Mouse (Mus musculus) hindbrain, embryonic 15.5 days (tissue): ENCODE measurements around the gene Mus81. TPM values are rescaled to one million over a fixed set of nuclear protein-coding genes. Genes with fewer than 3 reads are reported as not detected.
"Not testable (repeated sequence)": the region's sequence is repeated elsewhere in the genome, so short reads cannot be mapped to it uniquely, and the experiment has no call there.

Source experiments
- ATAC-seq: fragments of 200-750 bp; cut with Nextera tagmentation; 2 replicates; pipeline ENCODE4 v1.8.0; 2017; ENCODE audit warnings: low read depth, moderate number of reproducible peaks, moderate TSS enrichment; ENCODE audit not compliant: low FRiP score
- H3K27ac ChIP-seq: fragments of 300-500 bp; sonication (generic); replicated peaks from 2 replicates; pipeline ENCODE4 v1.5.1; 2015; ENCODE audit warnings: mild to moderate bottlenecking, inconsistent platforms
- H3K27me3 ChIP-seq: fragments of 300-500 bp; sonication (generic); 2 replicates; pipeline ENCODE4 v1.6.1; 2015; ENCODE audit warnings: control low read depth, inconsistent platforms
- H3K36me3 ChIP-seq: fragments of 300-500 bp; sonication (generic); 2 replicates; pipeline ENCODE4 v1.6.1; 2015; ENCODE audit warnings: control low read depth, inconsistent platforms
- H3K4me1 ChIP-seq: fragments of 300-500 bp; sonication (generic); replicated peaks from 2 replicates; pipeline ENCODE4 v1.6.1; 2015; ENCODE audit warnings: control low read depth, inconsistent platforms
- H3K4me2 ChIP-seq: fragments of 300-500 bp; sonication (generic); 2 replicates; pipeline ENCODE4 v1.6.1; 2015; ENCODE audit warnings: moderate library complexity, mild to moderate bottlenecking, inconsistent platforms
- H3K4me3 ChIP-seq: fragments of 300-500 bp; sonication (generic); 2 replicates; pipeline ENCODE4 v1.5.1; 2015; ENCODE audit warnings: mild to moderate bottlenecking, inconsistent platforms
- H3K9ac ChIP-seq: fragments of 300-500 bp; sonication (generic); 2 replicates; pipeline ENCODE4 v1.6.1; 2015; ENCODE audit warnings: inconsistent platforms
- H3K9me3 ChIP-seq: fragments of 300-500 bp; sonication (generic); 2 replicates; pipeline ENCODE4 v1.6.1; 2016; ENCODE audit warnings: control low read depth, inconsistent platforms
- WGBS: fragments of 180-500 bp; shearing (Covaris S2); methylation state at CpG from one replicate; pipeline ENCODE4 v1.1.7; 2015; 5-methylcytosine and 5-hydroxymethylcytosine counted together
- polyA plus RNA-seq: library from polyadenylated mRNA; unstranded; fragments of >200 nt; fragmentation: Nextera tagmentation; extraction: Ambion mirVana; gene quantifications from 2 replicates; pipeline ENCODE4 v1.2.1, GENCODE M21; 2015

Mus81 gene
- polyA plus RNA-seq, 1 experiment from 2014 or later = 49.2 TPM

DNA sequence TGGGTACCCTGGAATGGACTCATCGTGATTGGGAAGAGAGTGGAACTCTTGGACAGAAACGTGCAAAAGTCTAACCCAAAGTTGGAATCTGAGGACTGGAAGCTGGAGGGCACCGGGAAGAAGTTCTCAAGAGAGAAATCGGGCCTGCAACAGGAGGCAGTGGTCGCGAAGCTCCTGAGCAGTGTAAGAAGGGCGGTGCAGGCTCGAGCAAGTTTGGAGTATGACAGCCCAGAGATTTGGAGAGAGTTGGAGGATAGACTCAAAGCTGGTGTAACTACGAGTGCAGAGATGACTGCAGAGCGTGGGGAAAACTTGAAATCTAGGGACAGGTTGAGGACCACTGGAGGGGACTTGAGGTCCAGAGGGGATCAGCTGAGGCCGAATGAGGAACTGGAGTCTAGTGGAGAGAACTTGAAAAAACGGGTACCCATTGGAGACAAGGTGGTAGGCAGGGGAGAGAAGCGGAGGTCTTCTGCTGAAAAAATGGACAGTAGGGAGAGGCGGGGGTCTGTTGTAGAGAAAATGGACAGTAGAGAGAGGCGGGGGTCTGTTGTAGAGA is 23.0 kb upstream of the Mus81 start:
- peak overlapping the region; percentile 87 for H3K4me2 ChIP-seq
- H3K4me3 ChIP-seq = peak overlapping the region; percentile 46
- H3K36me3 ChIP-seq = no peaks in the 10 kb centered on the region
- peak overlapping the region; percentile 45 for H3K9ac ChIP-seq
- H3K4me1 ChIP-seq = peaks cover 30% of the 10 kb centered on the region
- H3K27ac ChIP-seq = peak overlapping the region; percentile 77
- H3K27me3 ChIP-seq = no peaks in the 10 kb centered on the region
- H3K9me3 ChIP-seq = no peaks in the 10 kb centered on the region
- no peak for ATAC-seq
- 53% methylated on average over 15 of the region's 15 CpGs for WGBS

DNA sequence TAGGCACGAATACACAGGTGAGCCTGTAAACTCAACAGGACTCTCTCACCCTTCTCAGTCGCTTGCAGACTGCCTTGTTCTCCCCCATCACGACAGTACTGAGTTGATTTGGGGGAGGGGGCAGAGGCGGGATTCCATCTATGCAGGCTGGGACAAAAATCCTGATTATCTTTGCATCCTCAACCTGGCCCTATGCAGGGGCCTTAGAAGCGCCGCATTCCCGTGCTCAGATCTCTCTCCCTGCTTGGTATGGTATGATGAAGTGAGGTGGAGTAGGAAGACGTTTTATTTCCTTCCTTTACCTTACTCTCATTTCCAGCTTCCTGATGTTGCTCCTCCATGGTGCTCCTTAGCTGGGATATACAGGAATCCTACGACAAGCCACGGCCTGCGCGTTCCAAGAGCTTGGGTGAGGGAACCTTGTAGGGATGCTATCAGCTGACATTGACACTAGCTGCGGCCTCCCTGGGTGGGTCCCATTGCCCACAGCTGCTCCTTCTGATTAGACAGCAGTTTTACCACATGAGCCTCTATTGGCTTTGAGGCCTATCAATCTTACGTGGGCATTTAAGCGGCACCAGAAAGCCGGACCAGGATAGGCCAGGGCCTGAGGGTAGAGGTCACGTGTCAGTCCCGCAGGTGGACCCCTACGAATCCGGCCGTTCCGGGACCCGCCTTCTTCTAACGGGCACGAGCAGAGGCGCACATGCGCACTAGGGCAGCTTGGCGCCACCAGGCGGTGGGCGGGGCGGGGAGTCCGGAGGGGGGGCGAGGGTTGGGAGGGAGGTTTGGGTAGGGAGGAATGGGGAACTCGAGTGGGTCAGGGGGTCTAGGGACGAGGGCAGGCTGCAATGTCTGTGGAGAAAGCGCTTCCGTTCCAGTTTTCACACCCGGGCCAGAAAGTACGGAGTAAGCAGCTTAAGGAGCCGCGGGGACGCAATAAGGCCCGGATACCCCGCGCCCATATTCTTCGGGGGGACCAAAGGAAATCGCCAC is 22.1 kb upstream of the Mus81 start, which contains the start of gene Snx32:
Snx32 (minus strand) TSS at position 508 of the 996 bp plus-strand sequence.
- 2% methylated on average over 46 of the region's 47 CpGs for WGBS
- peak within 1 kb of the TSS; percentile 87 for H3K4me2 ChIP-seq

DNA sequence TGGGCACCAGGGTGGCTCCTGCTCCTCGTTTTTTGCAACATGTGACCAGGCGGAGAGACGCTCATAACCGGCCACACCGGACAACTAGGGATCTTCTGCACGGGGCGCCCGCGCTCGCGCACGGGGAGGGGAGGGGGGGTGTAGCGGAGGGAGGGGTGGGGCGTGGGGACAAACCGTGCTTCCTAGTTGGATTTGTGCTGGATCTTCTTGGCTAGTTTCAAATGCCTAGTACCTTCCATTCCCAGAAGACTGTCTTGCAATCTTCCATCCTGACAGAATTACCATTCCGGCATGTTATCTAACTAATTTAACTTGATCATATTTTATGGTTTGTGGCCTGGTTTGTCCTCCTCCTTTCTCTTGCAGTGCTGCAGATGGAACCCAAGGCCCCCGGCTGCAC is 15.5 kb upstream of the Mus81 start, which contains the start of gene 1700020D05Rik:
1700020D05Rik (minus strand) TSS at position 101 of the 400 bp plus-strand sequence.
- H3K4me2 ChIP-seq = no peak within 1 kb of the TSS
- ATAC-seq = no peak
- no peaks in the 10 kb centered on the region for H3K27me3 ChIP-seq
- peaks cover 5% of the 10 kb centered on the region; the same call in 1 of the 2 replicates for H3K36me3 ChIP-seq
- no peaks in the 10 kb centered on the region for H3K9me3 ChIP-seq
- no peaks in the 10 kb centered on the region; the same call in 1 of the 2 replicates for H3K4me1 ChIP-seq
- WGBS = 54% methylated on average over 17 of the region's 17 CpGs
- H3K9ac ChIP-seq = no peak within 1 kb of the TSS
- no peak within 1 kb of the TSS for H3K27ac ChIP-seq
- no peak within 1 kb of the TSS for H3K4me3 ChIP-seq

More for the DNA sequence above, 22.1 kb upstream of the Mus81 start, which contains the start of gene Snx32:
- Histone ChIP-seq H3K9me3 (no peaks in the 10 kb centered on the region), H3K4me3 (peak within 1 kb of the TSS; percentile 46), H3K27ac (peak within 1 kb of the TSS; percentile 77), H3K36me3 (no peaks in the 10 kb centered on the region), H3K9ac (peak within 1 kb of the TSS; percentile 68), H3K4me1 (peaks cover 30% of the 10 kb centered on the region), H3K27me3 (no peaks in the 10 kb centered on the region)
- ATAC-seq = peak; percentile 100

DNA sequence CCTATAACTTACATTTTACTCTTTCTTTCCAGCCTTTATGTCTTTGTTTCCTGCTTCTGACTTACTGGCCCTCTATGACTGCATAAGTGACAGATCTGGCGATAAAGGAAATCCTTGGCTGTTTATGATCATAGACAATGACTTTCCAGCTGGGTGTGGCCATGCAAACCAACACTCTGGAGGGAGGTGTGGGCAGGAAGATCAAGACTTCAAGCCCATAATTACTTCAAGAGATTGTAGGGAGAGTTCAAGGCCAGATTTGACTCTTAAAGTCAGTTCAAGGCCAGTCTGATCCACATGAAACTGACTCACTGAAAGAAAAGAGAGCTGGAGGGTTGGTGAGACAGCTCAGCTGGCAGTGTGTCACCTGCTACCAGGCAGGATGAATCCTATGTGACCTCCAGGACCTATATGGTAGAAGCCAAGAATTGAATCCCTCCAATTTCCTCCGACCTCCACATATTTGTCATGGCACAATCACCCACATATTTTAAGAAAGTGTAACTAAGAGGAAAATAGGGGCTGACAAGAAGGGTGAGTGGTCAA is 12.2 kb upstream of the Mus81 start:
- H3K27ac ChIP-seq = no peak overlapping the region
- no peaks in the 10 kb centered on the region for H3K4me1 ChIP-seq
- H3K36me3 ChIP-seq = peaks cover 29% of the 10 kb centered on the region
- H3K4me2 ChIP-seq = no peak overlapping the region
- no peak overlapping the region for H3K4me3 ChIP-seq
- 96% methylated on average over 2 of the region's 2 CpGs for WGBS
- H3K27me3 ChIP-seq = no peaks in the 10 kb centered on the region
- no peak overlapping the region for H3K9ac ChIP-seq
- no peaks in the 10 kb centered on the region for H3K9me3 ChIP-seq
- no peak for ATAC-seq

DNA sequence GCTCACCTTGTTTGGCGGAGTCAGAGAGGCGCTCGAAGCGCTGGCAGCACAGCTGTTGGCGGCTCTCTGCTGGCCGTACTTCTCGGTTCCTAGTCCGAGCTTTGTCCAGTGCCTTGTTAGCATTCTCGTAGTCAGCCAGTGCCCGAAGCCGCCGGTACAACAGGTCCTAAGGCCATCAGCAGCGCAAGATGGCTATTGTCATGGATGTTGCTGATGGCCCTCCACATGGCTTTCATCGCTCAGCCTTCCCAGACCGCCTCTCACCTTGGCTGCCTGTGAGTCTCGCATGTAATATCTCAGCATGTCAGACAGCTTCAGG is 7.8 kb upstream of the Mus81 start:
- Histone ChIP-seq H3K9ac (no peak overlapping the region), H3K4me2 (no peak overlapping the region), H3K4me3 (no peak overlapping the region), H3K4me1 (peaks cover 17% of the 10 kb centered on the region), H3K27me3 (no peaks in the 10 kb centered on the region), H3K36me3 (peaks cover 51% of the 10 kb centered on the region), H3K27ac (no peak overlapping the region), H3K9me3 (no peaks in the 10 kb centered on the region)
- ATAC-seq = no peak
- WGBS = 87% methylated on average over 16 of the region's 16 CpGs

DNA sequence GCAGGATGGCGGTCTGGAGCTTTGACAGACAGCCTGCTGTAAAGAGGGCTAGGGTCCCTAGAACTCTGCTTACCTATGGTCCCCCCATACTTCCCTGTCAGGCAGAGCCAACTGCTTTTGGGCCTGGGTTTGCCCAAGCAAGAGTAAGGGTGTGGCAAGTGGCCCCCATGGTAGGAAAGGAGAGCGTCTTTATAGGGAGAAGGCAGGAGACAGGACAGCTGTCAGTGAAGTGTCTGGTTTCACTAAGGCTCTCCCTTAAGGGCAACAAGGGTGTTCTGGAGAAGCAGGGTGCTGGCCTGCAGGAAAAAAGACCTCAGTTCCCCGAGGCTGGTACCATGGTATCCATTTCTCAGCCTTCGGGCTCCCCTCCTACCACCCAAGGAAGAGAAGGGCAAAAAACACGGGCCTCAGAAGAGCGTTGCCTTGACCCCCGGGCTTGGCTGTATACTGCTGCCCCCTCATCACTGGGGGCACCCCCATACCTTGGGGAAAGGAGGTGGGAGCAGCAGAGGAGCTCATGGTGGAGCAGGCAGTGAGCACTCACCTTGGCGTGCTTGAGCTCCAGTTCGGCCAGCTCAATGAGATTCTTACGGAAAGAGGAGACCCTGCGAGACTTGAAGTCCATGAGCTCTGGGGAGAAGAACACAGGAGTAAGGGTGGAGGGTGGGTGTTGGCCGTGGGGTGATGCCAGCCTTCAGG is 7.3 kb upstream of the Mus81 start:
- H3K36me3 ChIP-seq = peaks cover 51% of the 10 kb centered on the region
- no peak for ATAC-seq
- H3K4me2 ChIP-seq = no peak overlapping the region
- no peaks in the 10 kb centered on the region for H3K9me3 ChIP-seq
- peaks cover 17% of the 10 kb centered on the region for H3K4me1 ChIP-seq
- H3K4me3 ChIP-seq = no peak overlapping the region
- no peak overlapping the region for H3K9ac ChIP-seq
- WGBS = 88% methylated on average over 12 of the region's 12 CpGs
- no peak overlapping the region for H3K27ac ChIP-seq
- no peaks in the 10 kb centered on the region for H3K27me3 ChIP-seq

DNA sequence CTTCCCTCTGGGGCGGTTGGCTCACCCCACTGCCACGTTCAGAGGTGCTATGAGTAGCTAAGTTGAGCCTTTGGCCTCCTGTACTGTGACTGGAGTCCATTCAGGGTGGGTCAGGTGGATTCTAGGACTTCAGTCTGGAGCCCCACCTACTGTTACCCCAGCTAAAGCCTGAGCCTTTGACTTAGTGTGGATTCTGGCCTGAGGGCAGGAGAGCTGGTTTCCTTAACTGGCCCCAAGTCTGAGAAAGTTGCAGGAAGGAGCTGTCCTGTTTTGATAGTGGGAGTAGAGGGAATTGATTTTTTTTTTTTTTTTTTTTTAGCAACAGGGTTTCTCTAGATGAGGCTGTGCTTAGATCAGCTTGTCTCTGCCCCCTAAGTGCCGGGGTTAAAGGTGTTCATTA is 6.1 kb upstream of the Mus81 start:
- Histone ChIP-seq H3K4me1 (peaks cover 26% of the 10 kb centered on the region), H3K4me2 (no peak overlapping the region), H3K27me3 (no peaks in the 10 kb centered on the region), H3K9me3 (no peaks in the 10 kb centered on the region), H3K27ac (no peak overlapping the region), H3K4me3 (no peak overlapping the region), H3K9ac (no peak overlapping the region), H3K36me3 (peaks cover 51% of the 10 kb centered on the region)
- no peak for ATAC-seq
- WGBS = 90% methylated on average over 3 of the region's 3 CpGs

DNA sequence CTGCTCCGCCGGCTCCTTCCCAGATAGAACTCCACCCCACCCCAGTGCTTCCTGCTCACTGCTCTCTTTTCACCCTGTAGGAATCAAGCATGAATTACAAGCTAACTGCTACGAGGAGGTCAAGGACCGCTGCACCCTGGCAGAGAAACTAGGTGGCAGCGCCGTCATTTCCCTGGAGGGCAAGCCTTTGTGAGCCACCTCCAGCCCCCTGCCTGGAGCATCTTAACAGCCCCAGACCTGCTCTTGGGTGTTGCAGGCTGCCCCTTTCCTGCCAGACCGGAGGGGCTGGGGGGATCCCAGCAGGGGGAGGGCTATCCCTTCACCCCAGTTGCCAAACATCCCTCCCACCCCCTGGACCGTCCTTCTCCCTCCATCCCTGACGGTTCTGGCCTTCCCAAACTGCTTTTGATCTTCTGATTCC is 5.1 kb upstream of the Mus81 start:
- H3K27me3 ChIP-seq, H3K9me3 ChIP-seq, H3K4me2 ChIP-seq, ATAC-seq, H3K9ac ChIP-seq, H3K27ac ChIP-seq: not testable (repeated sequence)
- H3K4me1 ChIP-seq = peaks cover 36% of the 10 kb centered on the region
- 0 out of 2 replicates have a peak overlapping the region, but pooled peaks have one; percentile 1 for H3K4me3 ChIP-seq
- 61% methylated on average over 9 of the region's 9 CpGs for WGBS
- peaks cover 51% of the 10 kb centered on the region for H3K36me3 ChIP-seq

DNA sequence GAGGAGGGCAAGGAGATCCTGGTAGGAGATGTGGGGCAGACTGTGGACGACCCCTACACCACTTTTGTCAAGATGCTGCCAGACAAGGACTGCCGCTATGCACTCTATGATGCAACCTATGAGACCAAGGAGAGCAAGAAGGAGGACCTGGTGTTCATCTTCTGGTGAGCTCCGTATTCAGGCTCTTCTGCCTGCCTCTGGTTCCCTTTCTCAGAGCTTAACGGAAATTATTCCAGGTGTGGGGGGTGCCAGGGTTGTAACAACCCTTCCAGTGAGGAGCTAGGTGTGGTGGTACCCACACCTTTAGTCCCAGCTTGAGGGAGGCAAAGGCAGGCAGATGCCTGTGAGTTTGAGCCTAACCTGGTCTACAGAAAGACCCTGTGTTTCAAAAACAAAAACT is 4.4 kb upstream of the Mus81 start:
- H3K27ac ChIP-seq = no peak overlapping the region
- no peak overlapping the region for H3K9ac ChIP-seq
- no peak for ATAC-seq
- H3K4me2 ChIP-seq = peak overlapping the region; percentile 77; the same call in 1 of the 2 replicates
- no peaks in the 10 kb centered on the region for H3K27me3 ChIP-seq
- H3K9me3 ChIP-seq = no peaks in the 10 kb centered on the region
- WGBS = 87% methylated on average over 4 of the region's 4 CpGs
- peak overlapping the region; percentile 90; the same call in 1 of the 2 replicates for H3K4me3 ChIP-seq
- peaks cover 36% of the 10 kb centered on the region for H3K4me1 ChIP-seq
- H3K36me3 ChIP-seq = peaks cover 50% of the 10 kb centered on the region

DNA sequence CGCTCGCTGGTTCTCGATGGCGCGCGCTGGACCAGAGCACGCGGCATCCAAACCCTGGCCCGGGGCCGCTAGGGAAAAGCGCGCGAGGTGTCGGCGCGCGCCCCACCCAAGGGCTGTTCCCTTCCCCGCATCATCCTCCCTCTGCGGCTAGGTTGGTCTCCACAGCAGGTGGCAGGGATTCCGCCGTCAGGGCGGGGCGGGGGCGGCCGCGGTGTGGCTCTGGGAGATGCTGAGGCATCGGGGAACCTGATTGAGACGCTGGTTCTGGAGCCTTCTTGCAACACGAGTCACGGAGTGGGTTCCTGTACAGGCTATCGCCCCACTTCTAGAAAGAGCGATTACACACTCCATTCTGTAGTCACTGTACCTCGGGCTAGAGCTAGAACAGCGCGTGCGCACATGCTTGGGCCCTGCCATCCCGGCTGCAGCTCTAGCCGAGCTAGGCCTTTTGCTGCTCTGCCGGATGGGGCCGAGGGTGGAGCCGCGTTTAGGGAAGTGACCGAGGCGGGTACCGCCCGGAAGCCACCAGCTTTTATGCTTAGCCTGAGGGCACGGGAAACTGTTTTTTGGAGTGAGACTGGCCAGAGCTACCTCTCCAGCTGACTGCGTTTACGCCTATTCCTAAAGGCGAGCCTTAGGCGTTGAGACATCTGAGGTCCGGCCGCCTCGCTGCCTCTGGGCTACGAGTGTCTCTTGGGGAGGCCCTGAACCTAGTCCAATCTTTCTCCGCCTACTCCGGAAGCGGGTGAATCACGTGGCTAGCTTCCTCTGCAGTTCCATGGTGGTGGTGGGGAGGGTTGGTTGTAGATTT is 2.9 kb upstream of the Mus81 start:
- Histone ChIP-seq H3K36me3 (peaks cover 35% of the 10 kb centered on the region), H3K27me3 (no peaks in the 10 kb centered on the region), H3K4me2 (peak overlapping the region; percentile 77), H3K27ac (peak overlapping the region; percentile 97), H3K9me3 (no peaks in the 10 kb centered on the region), H3K4me1 (peaks cover 52% of the 10 kb centered on the region), H3K9ac (peak overlapping the region; percentile 95), H3K4me3 (peak overlapping the region; percentile 90)
- WGBS = under 1% methylated on average over 58 of the region's 59 CpGs
- ATAC-seq = peak; percentile 35
